Mouse (Mus musculus) left cerebral cortex, adult 2 months (tissue): Measurements from ENCODE around the gene Tdp1. TPM values are rescaled to one million over a fixed set of nuclear protein-coding genes. Genes with fewer than 3 reads are reported as not detected.

Experiments used
- DNase-seq, 2 experiments: peaks; one replicate each; pipeline ENCODE4 v3.0.0; 2021 to 2022; ENCODE audit warnings: low spot score in 2 of 2, mixed read lengths in 1 of 2; ENCODE audit errors: extremely low spot score in 1 of 2
- H3K27ac ChIP-seq: fragments of 200-600 bp; 2 replicates; pipeline ENCODE4 v1.8.1; 2022
- H3K4me3 ChIP-seq: fragments of 200-600 bp; 2 replicates; pipeline ENCODE4 v1.8.1; 2022
- CTCF ChIP-seq: fragments of 200-600 bp; IDR thresholded peaks from 2 replicates; pipeline ENCODE4 v1.8.1; 2022; ENCODE audit warnings: antibody characterized with exemption, mild to moderate bottlenecking, moderate library complexity
- intact Hi-C: fragments of 180-260 bp; cut with DNase I; formaldehyde crosslinking; loops from one replicate; pipeline ENCODE4 v1.15.1; 2025
- long read RNA-seq, 2 experiments: library from polyadenylated mRNA; stranded (forward); transcript quantifications; one replicate each; pipeline ENCODE4 v2.0.0; 2021; ENCODE audit warnings: borderline mapping rate in 2 of 2
- total RNA-seq, 2 experiments: library from RNA; stranded (reverse); gene quantifications; 2 replicates each; pipeline ENCODE4 v1.2.3; 2021

Gene Tdp1
- total RNA-seq, result 10 to 100 TPM; 24.6 to 26.4 TPM
- long read RNA-seq, experiment 1, transcript Tdp1-207 (16 exons, 2,036 nt), result major isoform, 24 of 38 reads
- long read RNA-seq, experiment 1, partial matches to known transcripts, result 4 of 38 reads
- long read RNA-seq, experiment 1, other reads (novel, unspliced or antisense), result 7 of 38 reads
- long read RNA-seq, experiment 2, transcript Tdp1-207 (16 exons, 2,036 nt), result major isoform, 11 of 20 reads
- long read RNA-seq, experiment 2, partial matches to known transcripts, result 0 of 20 reads
- long read RNA-seq, experiment 2, other reads (novel, unspliced or antisense), result 7 of 20 reads

GRCm38 (mm10) chr12:99884269-99885261 is at the start of gene Tdp1, which contains the start of gene Efcab11:
TSS of gene Tdp1 (plus strand) at chr12:99884517.
TSS of gene Efcab11 (minus strand) at chr12:99884439.
- DNase-seq, result peak; percentile 91 to 92
- peak within 1 kb of the TSS; percentile 69 for H3K4me3 ChIP-seq
- TF ChIP-seq CTCF, result no peak; the same call in 1 of the 2 replicates
- H3K27ac ChIP-seq, result peak within 1 kb of the TSS; percentile 84
- intact Hi-C loops, result loop anchor here (5.0 kb wide), 1 partner anchor 322 kb away; the partner anchor contains the start of gene Foxn3

- intact Hi-C loops, result loop anchor here (5.0 kb wide), 1 partner anchor 209 kb away; no protein-coding TSS in a partner anchor
- Histone ChIP-seq H3K4me3 (peak overlapping the region; percentile 7; the same call in 1 of the 2 replicates), H3K27ac (no peak overlapping the region)
- DNase-seq, result peak; percentile 25 to 58
- TF ChIP-seq CTCF, result no peak
Observed at GRCm38 (mm10) chr12:99836404-99837131, 47.7 kb upstream of the Tdp1 start.

GRCm38 (mm10) chr12:99837528-99837927 is 46.8 kb upstream of the Tdp1 start:
- intact Hi-C loops, result loop anchor here (5.0 kb wide), 1 partner anchor 210 kb away; no protein-coding TSS in a partner anchor

GRCm38 (mm10) chr12:99838109-99838508 is 46.2 kb upstream of the Tdp1 start:
- Histone ChIP-seq H3K27ac (no peak overlapping the region), H3K4me3 (no peak overlapping the region)
- intact Hi-C loops, result loop anchor here (1.0 to 5.0 kb wide), 3 partner anchors 211 to 741 kb away; no protein-coding TSS in a partner anchor
- no peak for TF ChIP-seq CTCF
- no peak for DNase-seq

More at GRCm38 (mm10) chr12:99837528-99837927, 46.8 kb upstream of the Tdp1 start:
- no peak for TF ChIP-seq CTCF
- Histone ChIP-seq H3K4me3 (no peak overlapping the region), H3K27ac (no peak overlapping the region)
- no peak for DNase-seq

- intact Hi-C loops, result loop anchor here (1.0 to 5.0 kb wide), 3 partner anchors 211 to 742 kb away; no protein-coding TSS in a partner anchor
- TF ChIP-seq CTCF, result peak; percentile 64
- H3K27ac ChIP-seq, result no peak overlapping the region
- H3K4me3 ChIP-seq, result no peak overlapping the region
- no peak for DNase-seq
Observed at GRCm38 (mm10) chr12:99838703-99839102, 45.6 kb upstream of the Tdp1 start.

- intact Hi-C loops, result loop anchor here (10.0 kb wide), 1 partner anchor 430 kb away; no protein-coding TSS in a partner anchor
- Histone ChIP-seq H3K27ac (no peak overlapping the region), H3K4me3 (no peak overlapping the region)
- no peak for TF ChIP-seq CTCF
- no peak for DNase-seq
Observed at GRCm38 (mm10) chr12:99844951-99845350, 39.4 kb upstream of the Tdp1 start.

GRCm38 (mm10) chr12:99849996-99850395 is 34.3 kb upstream of the Tdp1 start:
- DNase-seq, result no peak
- Histone ChIP-seq H3K4me3 (no peak overlapping the region), H3K27ac (no peak overlapping the region)
- intact Hi-C loops, result loop anchor here (10.0 kb wide), 1 partner anchor 435 kb away; no protein-coding TSS in a partner anchor
- no peak; the same call in 1 of the 2 replicates for TF ChIP-seq CTCF

GRCm38 (mm10) chr12:99853323-99854258 is 30.7 kb upstream of the Tdp1 start:
- TF ChIP-seq CTCF, result no peak
- DNase-seq, result no peak
- intact Hi-C loops, result no loop called here
- Histone ChIP-seq H3K4me3 (no peak overlapping the region), H3K27ac (no peak overlapping the region)

- Histone ChIP-seq H3K4me3 (no peak overlapping the region), H3K27ac (no peak overlapping the region)
- no peak for DNase-seq
- no peak for TF ChIP-seq CTCF
- intact Hi-C loops, result no loop called here
Observed at GRCm38 (mm10) chr12:99856011-99856410, 28.3 kb upstream of the Tdp1 start.

GRCm38 (mm10) chr12:99858664-99859063 is 25.7 kb upstream of the Tdp1 start:
- no peak for TF ChIP-seq CTCF
- intact Hi-C loops, result no loop called here
- DNase-seq, result no peak
- Histone ChIP-seq H3K4me3 (no peak overlapping the region), H3K27ac (no peak overlapping the region)
